Mouse (Mus musculus): ENCODE data around the gene Nexn. TPM values are rescaled to one million over a fixed set of nuclear protein-coding genes. Genes with fewer than 3 reads are reported as not detected.

The Nexn gene
- polyA plus RNA-seq, 1 experiment from 2014 or later = 1.4 TPM

DNA sequence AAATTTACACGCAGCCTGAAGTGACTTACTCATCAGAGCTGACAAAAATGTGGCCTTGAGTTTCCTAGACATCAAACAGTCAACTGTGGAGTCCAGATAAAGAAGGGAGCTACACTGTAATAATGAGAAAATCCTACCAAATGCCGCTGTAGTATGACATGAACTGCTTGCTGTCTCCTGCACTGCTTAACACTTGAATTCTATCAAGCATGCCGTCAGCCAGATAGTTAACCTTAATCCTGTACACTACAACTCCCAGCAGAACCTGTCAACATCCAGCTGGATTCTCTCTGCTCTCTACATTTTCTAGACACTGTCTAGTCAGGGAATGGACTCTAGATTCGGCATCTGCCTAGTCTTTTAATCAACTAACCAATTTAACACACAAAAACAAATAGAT, 76.8 kb downstream of the Nexn start:
- WGBS = 77% methylated on average over 4 of the region's 4 CpGs
- H3K4me2 ChIP-seq = no peak overlapping the region
- no peaks in the 10 kb centered on the region for H3K27me3 ChIP-seq
- ATAC-seq (ENCODE audit: low FRiP score, low read depth) = no peak
- H3K36me3 ChIP-seq = peaks cover 10% of the 10 kb centered on the region
- no peaks in the 10 kb centered on the region for H3K9me3 ChIP-seq
- peaks cover 29% of the 10 kb centered on the region for H3K4me1 ChIP-seq (replicated peaks)
- H3K9ac ChIP-seq = no peak overlapping the region
- no peak overlapping the region for H3K4me3 ChIP-seq
- H3K27ac ChIP-seq (replicated peaks) = no peak overlapping the region

Other genes starting within 250 kb of the Nexn start
- gene Gipc2, start 100.1 kb downstream of the Nexn start, polyA plus RNA-seq (2015; fragmentation: Nextera tagmentation; extraction: Ambion mirVana) = 13.5 and 13.7 TPM in 2 replicates
- 42.4 and 42.5 TPM in 2 replicates for gene Dnajb4, start 56.0 kb downstream of the Nexn start, polyA plus RNA-seq (2015; fragmentation: Nextera tagmentation; extraction: Ambion mirVana)
- gene Fubp1, start 55.9 kb downstream of the Nexn start, polyA plus RNA-seq (2015; fragmentation: Nextera tagmentation; extraction: Ambion mirVana) = 201 and 208 TPM in 2 replicates
- gene Miga1, start 74.1 kb upstream of the Nexn start, polyA plus RNA-seq (2015; fragmentation: Nextera tagmentation; extraction: Ambion mirVana) = 18.3 and 21.0 TPM in 2 replicates
- gene Usp33, start 80.1 kb upstream of the Nexn start, polyA plus RNA-seq (2015; fragmentation: Nextera tagmentation; extraction: Ambion mirVana) = 80.9 and 88.7 TPM in 2 replicates
- gene Zzz3, start 129.1 kb upstream of the Nexn start, polyA plus RNA-seq (2015; fragmentation: Nextera tagmentation; extraction: Ambion mirVana) = 29.5 TPM in 2 replicates